Mouse (Mus musculus): ENCODE measurements at regions not wholly inside any gene's neighbourhood (a gene's known extent, or its start where the extent isn't known, plus 50 kb on each side); places are given as distances from the start of the nearest gene placed in this dataset.

- DNase-seq (ENCODE audit: low read depth, low spot score), result no peak
These were observed 380.1 kb downstream of the Hace1 start for GRCm38 (mm10) chr10:45957686-45958085.

DNA sequence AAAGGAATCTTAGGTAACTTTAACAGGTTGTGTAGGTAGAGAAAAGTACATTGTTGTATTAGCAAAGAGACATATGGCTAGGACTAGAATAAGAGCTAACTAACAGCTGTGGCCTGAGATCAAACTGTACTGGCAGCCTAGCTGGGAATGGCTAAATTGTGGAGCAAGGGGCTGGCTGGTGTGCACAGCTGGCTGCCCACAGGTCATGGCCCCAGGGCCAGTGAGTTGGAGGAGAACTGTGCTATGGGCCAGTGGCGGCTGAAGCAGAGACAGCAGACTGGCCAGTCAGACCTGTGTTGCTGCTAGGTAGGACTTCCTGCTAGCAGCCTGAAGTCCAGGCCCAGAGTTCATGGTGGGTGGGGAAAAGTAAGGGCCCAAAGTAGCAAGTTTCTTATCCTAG is 394.6 kb downstream of the Hace1 start:
- no peak for DNase-seq (ENCODE audit: low read depth, low spot score)

GRCm38 (mm10) chr10:45982731-45983274 is 405.2 kb downstream of the Hace1 start:
- no peak for DNase-seq (ENCODE audit: low read depth, low spot score)

- no peak for DNase-seq (ENCODE audit: low read depth, low spot score)
These were observed 406.2 kb downstream of the Hace1 start for GRCm38 (mm10) chr10:45983671-45984335.

GRCm38 (mm10) chr10:45986341-45986740 is 408.7 kb downstream of the Hace1 start:
- DNase-seq (ENCODE audit: low read depth, low spot score), result no peak

GRCm38 (mm10) chr10:46006319-46006718 is 428.7 kb downstream of the Hace1 start:
- no peak for DNase-seq (ENCODE audit: low read depth, low spot score)

DNA sequence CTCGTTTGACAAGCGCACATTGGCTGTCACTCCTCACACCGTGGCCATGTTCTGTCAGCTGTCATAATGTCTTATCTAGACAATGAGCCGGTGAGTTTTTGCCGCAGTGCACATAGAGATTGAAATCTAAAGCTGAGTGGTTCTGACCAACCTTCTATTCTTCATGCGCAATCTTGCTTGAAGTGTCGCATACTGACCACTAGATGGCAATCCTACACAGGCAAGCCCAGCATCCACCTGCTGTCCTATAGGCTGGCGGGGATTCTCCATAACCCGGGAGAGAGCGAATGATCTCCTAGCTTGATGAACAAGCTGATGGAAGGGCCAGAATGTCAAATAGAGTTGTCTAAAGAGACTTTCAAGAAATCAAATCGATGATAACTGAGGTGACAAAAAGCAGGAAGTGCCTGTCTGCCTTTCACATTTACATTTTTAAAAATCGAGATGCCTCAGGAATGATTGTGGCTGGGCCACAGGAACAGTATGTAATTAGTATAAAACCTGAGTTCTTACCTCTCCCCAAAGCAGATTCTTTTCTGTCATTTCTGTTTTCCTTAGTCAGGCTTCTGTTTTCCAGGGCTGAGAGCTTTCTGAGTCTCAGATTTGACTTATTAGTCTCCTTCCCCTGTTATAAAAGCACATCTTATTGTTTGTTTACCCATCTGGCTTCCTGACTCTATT is 434.4 kb downstream of the Hace1 start:
- peak; percentile 59 for DNase-seq (ENCODE audit: low read depth, low spot score)

DNA sequence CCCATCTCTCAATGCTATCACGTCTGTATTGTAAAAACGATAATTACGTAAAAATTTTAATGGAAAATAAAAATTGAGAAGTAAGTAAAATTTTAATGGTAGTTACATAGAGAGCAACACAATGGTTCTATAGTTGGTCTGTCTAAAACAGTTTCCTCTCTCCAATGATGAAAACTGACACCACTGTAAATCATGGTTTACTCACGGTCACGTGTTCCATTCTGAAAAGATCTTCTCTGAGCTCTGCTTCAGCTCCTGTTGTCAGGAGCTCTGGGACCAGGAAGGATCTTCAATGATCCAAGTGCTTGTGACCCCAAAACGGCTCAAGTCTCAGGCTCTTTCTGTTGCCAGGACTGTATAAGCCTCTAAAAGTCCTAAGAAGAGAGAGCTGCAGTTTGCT is 435.0 kb downstream of the Hace1 start:
- DNase-seq (ENCODE audit: low read depth, low spot score), result no peak

- DNase-seq (ENCODE audit: low read depth, low spot score), result no peak
These were observed 438.7 kb downstream of the Hace1 start for GRCm38 (mm10) chr10:46016295-46016694.

DNA sequence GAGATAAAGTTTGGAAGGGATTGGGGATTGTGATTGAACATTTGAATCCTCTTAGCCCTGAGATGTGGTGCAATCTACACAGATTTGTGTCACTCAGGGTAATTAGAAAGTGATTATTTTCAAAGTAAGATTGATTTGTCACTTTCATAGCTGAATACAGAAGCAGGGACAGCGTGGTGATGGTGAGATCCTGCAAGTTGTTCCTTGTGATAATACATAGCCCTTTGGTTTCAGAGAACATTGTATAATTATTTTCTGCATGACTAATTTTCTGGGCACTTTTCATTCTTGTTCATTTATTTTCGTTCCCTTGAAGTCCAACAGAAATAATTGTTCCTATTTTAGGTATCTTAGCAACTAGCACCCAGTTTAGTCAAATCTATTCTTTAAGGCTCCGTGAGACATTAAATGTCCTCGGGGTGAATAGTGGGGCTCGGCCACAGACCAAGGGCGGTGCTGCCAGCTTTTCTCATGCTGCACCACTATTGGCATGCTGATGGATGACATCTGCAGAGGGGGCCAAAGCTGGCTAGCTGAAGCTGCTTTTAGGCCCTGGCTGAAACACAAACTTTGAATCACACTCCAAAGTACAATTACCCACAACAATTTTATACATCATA is 468.0 kb downstream of the Hace1 start:
- no peak for DNase-seq (ENCODE audit: low read depth, low spot score)

DNA sequence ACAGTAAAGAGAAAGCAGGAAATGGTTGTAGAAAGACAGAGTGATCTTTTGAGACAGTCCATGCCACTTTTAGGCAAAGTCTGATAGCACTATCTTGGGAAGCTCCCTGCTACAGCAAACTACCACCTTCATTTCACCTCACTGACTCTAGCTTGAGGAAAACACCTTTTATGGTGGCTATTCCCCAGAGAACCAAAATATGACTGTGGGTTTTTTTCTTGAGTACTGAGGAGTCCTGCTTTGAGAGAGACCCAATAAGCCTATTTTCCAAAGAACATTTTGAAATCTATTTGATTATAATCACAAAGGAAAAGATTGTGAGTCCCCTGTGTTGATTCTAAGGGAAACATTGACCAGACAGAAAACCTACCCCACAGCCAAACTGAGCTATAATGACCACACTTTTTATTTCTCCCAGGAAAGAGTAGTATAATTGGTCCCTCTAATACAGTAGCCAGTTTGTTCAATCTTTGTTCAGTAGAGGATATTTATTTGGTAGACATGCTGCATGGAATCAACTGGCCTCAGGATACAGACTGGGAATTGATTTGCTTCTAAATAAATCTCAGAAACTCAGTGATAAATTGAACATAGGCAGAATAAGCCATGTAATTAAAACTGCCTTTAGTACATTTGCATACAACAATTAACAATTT is 468.6 kb downstream of the Hace1 start:
- no peak for DNase-seq (ENCODE audit: low read depth, low spot score)

DNA sequence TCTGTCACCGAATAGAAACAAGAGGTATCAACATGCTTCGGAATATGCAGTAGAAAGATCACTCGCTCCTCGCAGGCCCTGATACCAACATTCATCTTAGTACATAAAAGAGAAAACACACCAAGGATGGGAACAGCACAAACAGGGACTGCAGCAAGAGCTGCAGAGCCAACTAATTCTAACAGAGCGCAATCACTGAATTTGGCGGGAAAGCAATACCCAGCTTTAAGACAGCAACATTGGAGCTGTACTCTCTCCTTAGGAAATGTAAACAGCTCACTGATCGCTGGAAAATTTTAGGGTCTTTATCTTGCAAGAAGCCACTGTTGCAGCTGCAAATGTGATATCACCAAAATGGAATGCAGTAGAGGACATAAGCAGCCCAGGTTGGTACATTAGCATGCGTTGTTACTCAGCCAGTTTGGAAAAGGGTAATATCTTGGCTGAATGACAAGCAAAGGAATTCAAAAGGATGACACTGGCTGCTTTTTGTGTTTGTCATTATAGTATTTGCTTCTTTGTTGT is 469.3 kb downstream of the Hace1 start:
- DNase-seq (ENCODE audit: low read depth, low spot score), result no peak

- no peak for DNase-seq (ENCODE audit: low read depth, low spot score)
These were observed 470.0 kb downstream of the Hace1 start for GRCm38 (mm10) chr10:46047591-46047990.

DNA sequence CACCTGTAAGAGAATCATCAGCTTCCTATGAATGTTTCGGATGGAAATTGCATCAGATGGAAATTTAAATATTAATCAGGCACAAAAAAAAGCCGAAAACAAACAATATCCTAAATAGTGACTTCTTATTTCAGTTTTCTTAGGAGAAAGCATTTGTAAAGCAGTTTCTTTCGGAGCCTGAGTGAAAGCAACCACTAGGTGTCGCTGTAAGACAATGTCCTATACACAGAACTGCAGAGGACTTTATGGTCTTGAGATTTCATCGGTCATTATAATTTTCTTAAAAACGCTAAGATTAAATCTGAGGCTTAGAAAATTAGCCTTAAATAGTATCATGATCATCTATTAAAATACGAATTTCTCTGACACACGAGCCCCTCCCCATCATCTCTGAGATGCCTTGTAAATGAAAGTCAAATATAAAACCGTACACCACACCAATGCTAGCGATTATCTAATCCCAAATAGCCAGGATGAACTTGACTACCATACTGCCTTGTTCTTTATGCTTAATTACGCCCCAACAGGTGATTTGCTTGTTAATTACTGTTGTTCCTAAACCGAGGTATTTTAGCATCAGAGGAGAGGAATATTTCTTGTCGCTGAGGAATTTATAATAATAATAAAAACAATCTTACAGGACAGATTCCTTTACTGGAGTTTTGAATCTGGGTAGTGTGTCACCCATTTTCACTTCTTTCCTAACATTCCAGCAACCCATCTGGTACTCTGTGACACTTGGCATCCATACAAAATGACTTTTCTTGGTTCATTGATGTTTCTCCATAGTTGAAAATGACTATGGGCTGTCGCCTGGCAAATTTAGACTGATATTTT is 480.0 kb downstream of the Hace1 start:
- peak; percentile 78 for DNase-seq (ENCODE audit: low read depth, low spot score)

GRCm38 (mm10) chr10:46058199-46058472 is 480.5 kb downstream of the Hace1 start:
- no peak for DNase-seq (ENCODE audit: low read depth, low spot score)

DNA sequence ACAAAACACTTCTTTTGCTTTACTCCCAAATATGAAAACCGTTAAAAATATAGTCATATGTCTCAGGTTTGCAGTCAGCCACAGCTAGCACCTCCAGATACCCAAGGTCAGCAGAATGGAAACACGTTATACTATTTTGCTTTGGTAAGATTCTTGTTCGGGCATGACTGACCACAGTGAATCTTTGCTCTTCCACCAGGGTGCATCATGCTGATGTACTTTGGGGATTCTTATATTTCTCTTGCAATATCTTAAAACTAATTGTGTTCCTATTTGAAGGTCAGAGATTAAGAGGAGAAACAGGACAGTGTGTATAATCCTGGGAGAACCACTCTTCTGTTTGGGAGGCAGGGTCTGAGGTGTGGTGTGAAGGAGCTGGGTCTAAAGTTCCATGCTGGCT is 481.7 kb downstream of the Hace1 start:
- DNase-seq (ENCODE audit: low read depth, low spot score), result no peak

DNA sequence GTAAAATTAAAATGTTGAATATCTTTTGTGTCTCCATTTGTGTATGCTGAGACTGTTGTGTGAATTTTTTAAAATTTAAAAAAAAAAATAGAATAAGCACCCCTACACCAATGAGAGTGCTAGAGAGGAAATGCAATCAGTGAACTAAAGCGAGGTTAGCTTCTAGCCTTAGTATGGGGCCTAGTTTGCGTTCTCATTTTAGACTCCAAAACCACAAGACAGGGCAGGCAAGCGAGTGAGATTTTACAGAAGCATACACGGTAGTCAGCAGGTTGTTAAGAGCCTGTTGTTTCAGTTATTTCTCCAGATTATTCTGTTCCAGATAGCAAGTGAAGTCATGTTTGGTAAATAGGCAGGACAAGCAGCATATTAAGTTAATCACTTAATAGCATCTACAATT is 486.2 kb downstream of the Hace1 start:
- no peak for DNase-seq (ENCODE audit: low read depth, low spot score)

DNA sequence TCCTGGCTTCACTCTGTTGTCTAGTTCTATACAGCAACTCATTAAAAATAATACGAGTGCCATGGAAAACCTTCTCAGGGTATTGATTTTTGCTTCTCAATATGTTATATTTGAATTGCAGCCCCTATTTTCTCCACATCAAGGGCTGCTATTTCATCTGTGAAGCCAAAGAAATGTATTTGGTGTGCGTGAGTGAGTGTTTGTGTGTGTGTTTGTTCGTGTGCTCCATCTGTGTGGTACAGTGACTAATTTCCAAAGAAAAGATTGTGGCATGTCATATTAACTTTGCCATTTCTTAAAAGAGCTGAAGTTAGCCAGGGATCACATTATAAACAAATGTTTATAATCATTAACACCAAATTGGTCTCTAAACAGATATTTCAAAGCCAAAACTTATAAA is 493.1 kb downstream of the Hace1 start:
- no peak for DNase-seq (ENCODE audit: low read depth, low spot score)

DNA sequence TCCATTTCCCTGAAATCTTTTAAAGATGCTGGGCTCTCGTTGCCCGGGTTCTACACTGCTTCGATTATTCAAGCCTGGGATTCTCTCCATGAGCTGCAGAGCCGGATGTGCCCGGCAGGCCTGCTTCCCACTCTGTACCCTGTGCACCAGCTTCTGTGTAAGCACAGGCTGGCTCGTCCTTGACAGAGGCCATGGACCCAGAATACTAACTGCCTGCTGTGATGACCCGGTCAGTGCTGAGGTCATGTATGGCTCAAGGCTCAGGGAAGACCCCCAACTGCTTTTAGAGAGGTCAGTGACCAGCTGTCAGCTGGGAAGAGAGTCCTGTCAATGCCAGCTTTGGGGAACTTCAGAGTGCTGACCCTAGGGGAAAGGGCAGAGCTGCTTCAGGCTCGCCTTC is 493.6 kb downstream of the Hace1 start:
- no peak for DNase-seq (ENCODE audit: low read depth, low spot score)

- DNase-seq (ENCODE audit: low read depth, low spot score), result no peak
These were observed 494.4 kb downstream of the Hace1 start for GRCm38 (mm10) chr10:46071810-46072549.

Data from brain, embryonic 18.5 days (tissue).